Mouse (Mus musculus) lung, postnatal 0 days (tissue): ENCODE results near the gene Maf.

Source experiments
- CTCF ChIP-seq: IDR thresholded peaks from 2 replicates; pipeline ENCODE4 v1.5.1; 2016; ENCODE audit warnings: antibody characterized with exemption, mild to moderate bottlenecking
- EP300 ChIP-seq: IDR thresholded peaks from 2 replicates; pipeline ENCODE4 v1.6.1; 2016; ENCODE audit warnings: antibody characterized with exemption, mild to moderate bottlenecking, control low read depth

- no peak for TF ChIP-seq CTCF
- no peak for TF ChIP-seq EP300
Measured at GRCm38 (mm10) chr8:115726807-115727206, 19.2 kb upstream of the Maf start.
